Mouse (Mus musculus) activated CD4-positive, CD25-positive, alpha-beta regulatory T cell (primary cell): ENCODE data around the gene Tfap2c. TPM values are rescaled to one million over a fixed set of nuclear protein-coding genes. Genes with fewer than 3 reads are reported as not detected.

Experiments used
- polyA plus RNA-seq, 2 experiments: library from polyadenylated mRNA; unstranded; fragments of 100-300 nt; shearing (Covaris generic); gene quantifications; one replicate each; pipeline ENCODE4 v1.2.1; 2017

Gene Tfap2c
- under 1 TPM in 1 of 2 experiments, not detected in 1; 0.26 TPM for polyA plus RNA-seq

GRCm38 (mm10) chr2:172549371-172550155 is at the start of gene Tfap2c:
Tfap2c (plus strand) TSS chr2:172549593.

Other genes starting within 250 kb of the Tfap2c start
- gene Fam210b, start 204.0 kb upstream of the Tfap2c start, polyA plus RNA-seq: 10 to 100 TPM; 11.8 to 17.6 TPM
- 1 to 10 TPM; 9.5 to 9.7 TPM for gene Aurka, start 179.1 kb upstream of the Tfap2c start, polyA plus RNA-seq
- gene Cstf1, start 178.9 kb upstream of the Tfap2c start, polyA plus RNA-seq: 10 to 100 TPM; 30.5 to 33.7 TPM
- gene Cass4, start 155.8 kb upstream of the Tfap2c start, polyA plus RNA-seq: 1 to 10 TPM; 2.9 to 9.8 TPM
- 100 to 1,000 TPM; 123 to 138 TPM for gene Rtf2, start 109.0 kb upstream of the Tfap2c start, polyA plus RNA-seq
- gene Gcnt7, start 91.0 kb upstream of the Tfap2c start, polyA plus RNA-seq: 1 to 10 TPM; 3.1 to 3.4 TPM
- gene Fam209, start 77.1 kb upstream of the Tfap2c start, polyA plus RNA-seq: 1 to 10 TPM; 1.1 to 1.4 TPM